Mouse (Mus musculus): ENCODE measurements at regions not wholly inside any gene's neighbourhood (a gene's known extent, or its start where the extent isn't known, plus 50 kb on each side); places are given as distances from the start of the nearest gene placed in this dataset.

GRCm38 (mm10) chr7:72905891-72906290, 469.4 kb upstream of the Rgma start:
- DNase-seq (ENCODE audit: low spot score) = no peak

- DNase-seq (ENCODE audit: low spot score) = no peak
Observed at GRCm38 (mm10) chr7:72906536-72906935, 468.8 kb upstream of the Rgma start.

DNA sequence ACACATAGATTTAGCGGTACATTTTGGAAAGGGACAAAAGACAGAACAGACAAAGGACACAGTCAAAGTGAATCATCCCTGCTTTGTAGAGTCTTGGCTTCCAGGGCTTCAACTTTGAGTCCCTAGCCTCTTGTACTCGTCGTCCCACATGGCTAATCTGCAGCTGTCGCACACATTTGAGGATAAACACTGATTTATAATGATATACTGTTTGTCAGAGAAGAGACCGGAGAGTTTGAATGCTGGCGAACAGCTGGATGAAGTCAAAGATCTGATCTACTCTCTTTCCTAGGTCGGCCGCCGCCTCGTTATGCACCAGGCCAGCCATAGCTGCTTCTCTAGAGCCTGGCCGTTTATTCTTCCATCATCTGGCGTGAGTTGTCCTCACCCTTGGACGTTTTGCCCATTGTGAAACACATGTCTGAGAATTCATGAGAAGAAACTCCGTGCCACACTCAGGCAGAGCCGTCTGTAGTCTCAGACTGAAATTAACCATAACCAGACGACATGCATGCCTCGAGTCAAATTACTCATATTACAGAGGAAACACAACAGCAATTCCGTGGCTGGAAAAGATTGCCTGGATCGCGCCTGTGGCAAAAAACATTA, 448.4 kb upstream of the Rgma start:
- DNase-seq (ENCODE audit: low spot score) = no peak

- no peak for DNase-seq (ENCODE audit: low spot score)
Observed at GRCm38 (mm10) chr7:72938842-72939241, 436.5 kb upstream of the Rgma start.

GRCm38 (mm10) chr7:72947531-72947930, 427.8 kb upstream of the Rgma start:
- DNase-seq (ENCODE audit: low spot score) = no peak

DNA sequence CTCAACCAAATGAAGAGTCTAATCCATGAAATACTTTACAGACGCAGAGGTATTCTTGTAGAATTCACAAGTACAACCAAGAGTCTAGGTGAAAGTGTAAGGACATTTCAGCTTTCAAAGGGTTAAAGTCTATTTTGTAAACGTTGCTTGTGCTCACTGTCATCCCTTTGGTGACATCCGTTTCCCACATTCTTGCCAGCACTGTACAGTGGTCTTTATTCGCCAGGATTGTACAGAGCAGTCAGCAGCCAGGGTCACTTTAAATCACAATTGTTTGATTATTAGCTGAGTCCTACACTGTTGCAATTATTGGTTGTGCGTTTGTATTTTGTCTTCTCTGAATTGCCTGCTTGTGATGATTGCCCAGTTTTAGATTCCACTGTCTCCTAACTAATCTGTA, 427.3 kb upstream of the Rgma start:
- no peak for DNase-seq (ENCODE audit: low spot score)

GRCm38 (mm10) chr7:72948666-72949065, 426.6 kb upstream of the Rgma start:
- no peak for DNase-seq (ENCODE audit: low spot score)

DNA sequence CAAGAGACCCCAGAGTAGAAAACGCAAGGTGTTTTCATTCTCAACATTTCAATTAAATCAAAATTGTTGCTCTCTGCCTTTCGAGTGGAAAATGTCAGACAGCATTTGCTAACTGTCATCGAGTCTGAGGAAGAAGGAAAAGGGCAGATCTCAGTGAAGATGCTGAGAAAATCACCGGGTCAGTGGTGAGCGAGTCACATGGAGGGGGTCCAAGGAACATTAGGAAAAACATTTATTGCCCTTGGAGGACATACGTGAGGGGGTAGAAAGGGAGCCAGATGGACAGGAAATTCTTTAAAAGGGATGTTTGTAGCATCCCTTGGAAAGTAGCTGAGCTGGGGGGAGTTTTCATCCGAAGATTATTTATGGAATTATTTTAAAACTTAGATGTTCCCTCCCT, 425.4 kb upstream of the Rgma start:
- no peak for DNase-seq (ENCODE audit: low spot score)

DNA sequence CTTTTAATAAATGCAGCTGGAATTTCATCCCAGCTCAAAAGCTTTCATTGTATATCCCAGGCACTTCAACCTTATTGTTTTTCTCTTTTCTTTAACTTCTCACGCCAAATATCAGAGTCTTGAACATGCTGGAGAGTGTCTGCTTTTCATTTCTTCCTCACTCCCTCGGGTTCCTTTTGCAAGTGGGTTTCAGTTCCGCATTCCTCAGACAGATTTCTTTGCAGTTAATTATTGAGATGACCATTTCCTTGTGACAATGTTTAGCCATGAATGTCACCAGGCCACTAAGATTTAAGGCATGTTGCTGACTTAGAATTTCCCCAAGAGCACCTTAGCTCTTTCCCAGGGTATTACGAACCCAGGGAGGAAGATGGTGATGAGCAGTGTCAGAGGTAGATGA, 417.6 kb upstream of the Rgma start:
- DNase-seq (ENCODE audit: low spot score) = no peak

- no peak for DNase-seq (ENCODE audit: low spot score)
Observed at GRCm38 (mm10) chr7:72961321-72961720, 414.0 kb upstream of the Rgma start.

DNA sequence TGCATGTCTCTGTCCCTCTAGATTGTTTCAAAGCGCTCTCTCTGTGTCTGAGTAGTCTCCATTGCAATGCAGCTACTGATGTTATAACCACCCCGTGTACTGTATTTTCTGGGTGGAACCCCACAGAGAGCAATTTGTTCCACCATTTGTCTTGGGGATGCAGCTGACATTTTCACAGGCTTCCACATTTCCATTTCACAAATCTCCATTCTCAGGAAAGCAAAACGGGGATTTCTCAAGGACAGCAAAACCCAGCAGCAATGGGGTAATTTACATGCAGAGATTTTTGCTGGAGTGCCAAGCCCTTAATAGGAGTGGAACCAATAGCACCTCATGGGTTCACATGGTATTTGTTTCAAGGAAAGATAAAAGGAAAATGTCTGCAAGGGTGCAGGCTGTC, 412.5 kb upstream of the Rgma start:
- no peak for DNase-seq (ENCODE audit: low spot score)

DNA sequence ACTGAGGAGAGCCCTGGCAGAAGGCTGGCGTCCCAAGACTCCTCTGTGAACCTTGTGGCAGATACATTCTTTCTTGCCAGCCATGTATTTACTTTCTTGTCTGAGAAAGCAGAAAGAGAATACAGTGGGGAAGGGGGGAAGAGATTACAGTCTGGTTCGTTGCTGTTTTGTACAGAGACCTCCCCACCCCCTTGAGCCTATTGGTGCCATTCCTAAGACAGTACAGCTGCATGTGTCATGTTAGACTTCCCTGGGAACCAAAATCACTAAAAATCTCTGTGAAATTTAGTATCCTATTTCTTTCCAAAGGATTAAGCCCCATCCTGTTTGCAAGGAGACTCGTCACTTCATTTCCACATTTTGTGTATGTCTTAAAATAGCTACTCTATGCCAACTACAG, 411.4 kb upstream of the Rgma start:
- no peak for DNase-seq (ENCODE audit: low spot score)

DNA sequence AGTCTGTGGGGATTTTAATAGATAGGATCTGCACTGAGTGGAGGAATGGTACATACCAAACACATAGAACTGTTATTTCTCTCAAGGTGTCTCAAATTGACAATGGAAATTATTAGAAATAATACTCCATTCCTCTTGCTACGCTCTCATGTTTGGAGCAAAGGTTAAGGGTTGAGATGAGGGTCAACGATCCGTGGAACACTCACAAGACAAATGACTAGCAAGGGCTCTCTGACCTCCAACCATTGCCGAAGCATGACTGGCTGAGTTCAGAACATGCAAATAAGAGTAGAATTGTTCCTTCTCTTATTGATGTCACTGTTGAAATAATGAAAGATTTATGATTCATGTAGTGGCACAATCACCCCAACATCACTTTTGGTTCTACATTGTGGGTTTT, 407.1 kb upstream of the Rgma start:
- no peak for DNase-seq (ENCODE audit: low spot score)

- DNase-seq (ENCODE audit: low spot score) = peak; percentile 3
Observed at GRCm38 (mm10) chr7:72971506-72972267, 403.6 kb upstream of the Rgma start.

DNA sequence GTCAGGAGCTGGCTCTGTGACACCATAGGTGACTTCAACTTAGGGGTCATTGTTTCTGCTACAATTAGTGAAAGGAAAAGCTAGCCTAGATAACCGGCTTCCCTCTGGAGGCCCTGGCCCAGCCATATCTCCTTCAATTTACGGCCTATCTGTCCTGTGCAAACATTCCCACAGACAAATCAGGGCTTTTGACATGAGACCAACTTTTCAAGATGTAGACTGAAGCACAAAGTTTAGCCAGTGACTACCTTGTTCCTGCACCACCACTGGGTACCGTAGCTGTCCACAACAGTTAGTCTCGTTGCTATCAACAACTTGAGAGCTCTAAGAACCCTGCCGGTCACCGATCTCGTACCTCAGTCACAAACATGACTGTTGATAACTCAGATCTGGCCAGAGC, 402.9 kb upstream of the Rgma start:
- no peak for DNase-seq (ENCODE audit: low spot score)

GRCm38 (mm10) chr7:72973771-72974170, 401.5 kb upstream of the Rgma start:
- no peak for DNase-seq (ENCODE audit: low spot score)

- no peak for DNase-seq (ENCODE audit: low spot score)
Observed at GRCm38 (mm10) chr7:72974384-72974783, 400.9 kb upstream of the Rgma start.

GRCm38 (mm10) chr7:72990559-72991429, 384.5 kb upstream of the Rgma start:
- DNase-seq (ENCODE audit: low spot score) = no peak

DNA sequence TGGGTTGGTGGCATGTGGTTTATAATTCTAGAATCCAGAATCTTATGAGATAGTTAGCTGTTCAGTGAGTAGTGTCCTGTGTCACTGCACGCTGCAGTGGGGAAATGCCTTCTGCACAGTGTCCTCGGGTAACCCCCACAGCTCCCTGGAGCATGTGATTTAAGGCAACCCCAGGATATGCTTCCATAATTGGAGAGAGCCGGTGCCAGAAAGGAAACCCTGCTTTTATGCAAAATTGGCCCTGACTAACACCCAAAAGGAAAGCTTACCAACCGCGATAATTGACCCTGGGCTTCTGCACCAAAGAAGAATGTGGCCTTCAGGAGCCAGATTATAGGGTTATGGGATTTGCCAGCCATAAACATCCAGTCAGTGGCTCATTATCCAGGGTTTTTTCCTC, 376.9 kb upstream of the Rgma start:
- no peak for DNase-seq (ENCODE audit: low spot score)

GRCm38 (mm10) chr7:73019151-73019550, 356.2 kb upstream of the Rgma start:
- DNase-seq (ENCODE audit: low spot score) = no peak

DNA sequence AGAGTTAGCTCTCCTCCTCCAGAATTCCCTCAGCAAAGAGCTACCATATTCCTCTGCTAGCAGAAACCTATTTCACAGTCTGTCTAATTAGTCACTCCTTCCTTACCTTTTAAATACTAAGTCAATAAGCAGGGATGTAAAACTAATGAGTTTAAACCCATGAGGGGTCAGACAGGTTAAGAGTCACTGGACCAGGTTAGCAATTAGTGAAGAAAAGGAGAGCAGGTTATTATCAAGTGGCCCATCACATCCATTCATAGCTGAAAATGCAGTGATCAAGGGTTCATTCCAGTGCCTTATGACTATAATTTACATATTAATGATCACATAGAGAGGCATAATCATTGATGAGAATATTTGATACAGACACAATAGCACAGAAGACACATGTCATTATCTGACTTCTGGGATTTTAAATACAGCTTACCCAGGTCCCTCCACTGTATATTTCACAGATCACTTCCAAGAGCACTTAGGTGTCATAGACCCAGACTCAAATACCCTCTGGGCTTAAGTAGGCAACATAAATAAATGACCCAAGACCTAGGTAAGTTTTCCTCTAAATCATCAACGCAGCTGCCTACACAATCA, 355.4 kb upstream of the Rgma start:
- no peak for DNase-seq (ENCODE audit: low spot score)

- no peak for DNase-seq (ENCODE audit: low spot score)
Observed at GRCm38 (mm10) chr7:73021786-73022185, 353.5 kb upstream of the Rgma start.

GRCm38 (mm10) chr7:73025640-73026039, 349.7 kb upstream of the Rgma start:
- DNase-seq (ENCODE audit: low spot score) = no peak
